Mouse (Mus musculus) brown adipose tissue, adult 24 weeks (tissue): ENCODE measurements around the gene Gpa33. TPM values are rescaled to one million over a fixed set of nuclear protein-coding genes. Genes with fewer than 3 reads are reported as not detected.

Source experiments
- H3K27ac ChIP-seq: fragments of 200-500 bp; replicated peaks from 2 replicates; pipeline ENCODE4 v1.5.1; 2012; ENCODE audit warnings: low read depth, mild to moderate bottlenecking, low read length
- H3K4me1 ChIP-seq: fragments of 200-500 bp; 2 replicates; pipeline ENCODE4 v1.6.1; 2012; ENCODE audit warnings: low read length, mixed read lengths; ENCODE audit not compliant: control insufficient read depth, insufficient read depth, insufficient read length
- H3K4me3 ChIP-seq: fragments of 200-500 bp; 2 replicates; pipeline ENCODE4 v1.5.1; 2012; ENCODE audit warnings: low read depth, mild to moderate bottlenecking, low read length, moderate library complexity; ENCODE audit not compliant: insufficient read depth
- polyA plus RNA-seq: library from polyadenylated mRNA; stranded (reverse); fragments of >200 nt; gene quantifications from 2 replicates; pipeline ENCODE4 v1.2.4, GENCODE M21; 2012; ENCODE audit not compliant: missing spikeins, insufficient read depth, insufficient read length

Gene Gpa33
- polyA plus RNA-seq, 1 experiment: not detected

- Histone ChIP-seq H3K4me1 (no peaks in the 10 kb centered on the region), H3K27ac (no peak overlapping the region), H3K4me3 (no peak overlapping the region)
Measured at GRCm38 (mm10) chr1:166167405-166167804, 37.4 kb downstream of the Gpa33 start.

- no peaks in the 10 kb centered on the region for H3K4me1 ChIP-seq
- no peak overlapping the region for H3K4me3 ChIP-seq
- H3K27ac ChIP-seq: no peak overlapping the region
Measured at GRCm38 (mm10) chr1:166168017-166168416, 38.0 kb downstream of the Gpa33 start.

GRCm38 (mm10) chr1:166169713-166170112, 39.7 kb downstream of the Gpa33 start:
- H3K4me1 ChIP-seq: no peaks in the 10 kb centered on the region

GRCm38 (mm10) chr1:166170852-166171251, 40.8 kb downstream of the Gpa33 start:
- Histone ChIP-seq H3K27ac (no peak overlapping the region), H3K4me1 (no peaks in the 10 kb centered on the region), H3K4me3 (no peak overlapping the region)

More at GRCm38 (mm10) chr1:166169713-166170112, 39.7 kb downstream of the Gpa33 start:
- Histone ChIP-seq H3K27ac (no peak overlapping the region), H3K4me3 (no peak overlapping the region)

DNA sequence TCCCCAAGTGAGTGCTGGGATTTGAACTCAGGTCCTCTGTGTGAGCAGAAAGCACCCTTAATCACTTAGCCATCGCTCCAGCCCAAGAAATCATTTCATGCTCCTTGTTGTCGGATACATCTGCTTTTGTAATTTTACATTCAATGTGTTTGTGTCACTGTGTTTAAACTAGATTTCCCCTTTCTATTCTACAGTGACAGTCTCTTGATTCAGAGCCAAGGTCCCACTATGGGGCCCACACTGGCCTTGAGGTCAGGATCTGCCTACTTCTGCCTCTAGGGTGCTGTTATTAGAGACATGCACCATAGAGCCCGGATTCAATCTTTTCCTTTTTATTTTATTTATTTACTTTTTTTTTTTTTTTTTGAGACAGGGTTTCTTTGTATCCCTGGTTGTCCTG, 43.0 kb downstream of the Gpa33 start:
- no peaks in the 10 kb centered on the region for H3K4me1 ChIP-seq
- H3K27ac ChIP-seq: no peak overlapping the region
- no peak overlapping the region for H3K4me3 ChIP-seq

DNA sequence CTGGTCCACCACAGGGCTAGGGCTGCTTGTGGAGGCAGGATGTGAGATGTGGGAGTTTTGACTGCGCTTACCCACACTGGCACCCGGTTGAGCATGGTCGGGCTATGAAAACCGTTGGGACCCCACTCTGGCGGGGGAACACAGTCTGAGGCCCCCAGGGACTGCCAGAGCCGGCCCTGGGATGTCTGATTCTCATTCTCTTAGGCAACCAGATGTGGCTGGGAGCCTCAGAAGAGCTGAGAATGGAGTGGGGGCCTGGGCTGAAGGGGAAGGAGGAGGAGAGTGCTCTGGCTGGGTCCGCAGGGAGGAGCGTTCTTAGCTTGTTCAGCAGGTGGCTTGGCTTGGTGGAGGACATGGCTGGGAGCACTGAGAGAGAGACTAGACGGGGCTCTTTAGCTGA, 43.6 kb downstream of the Gpa33 start:
- H3K27ac ChIP-seq: no peak overlapping the region
- no peak overlapping the region for H3K4me3 ChIP-seq
- H3K4me1 ChIP-seq: no peaks in the 10 kb centered on the region

GRCm38 (mm10) chr1:166181510-166181909, 51.5 kb downstream of the Gpa33 start:
- Histone ChIP-seq H3K27ac (no peak overlapping the region), H3K4me1 (no peaks in the 10 kb centered on the region), H3K4me3 (no peak overlapping the region)

DNA sequence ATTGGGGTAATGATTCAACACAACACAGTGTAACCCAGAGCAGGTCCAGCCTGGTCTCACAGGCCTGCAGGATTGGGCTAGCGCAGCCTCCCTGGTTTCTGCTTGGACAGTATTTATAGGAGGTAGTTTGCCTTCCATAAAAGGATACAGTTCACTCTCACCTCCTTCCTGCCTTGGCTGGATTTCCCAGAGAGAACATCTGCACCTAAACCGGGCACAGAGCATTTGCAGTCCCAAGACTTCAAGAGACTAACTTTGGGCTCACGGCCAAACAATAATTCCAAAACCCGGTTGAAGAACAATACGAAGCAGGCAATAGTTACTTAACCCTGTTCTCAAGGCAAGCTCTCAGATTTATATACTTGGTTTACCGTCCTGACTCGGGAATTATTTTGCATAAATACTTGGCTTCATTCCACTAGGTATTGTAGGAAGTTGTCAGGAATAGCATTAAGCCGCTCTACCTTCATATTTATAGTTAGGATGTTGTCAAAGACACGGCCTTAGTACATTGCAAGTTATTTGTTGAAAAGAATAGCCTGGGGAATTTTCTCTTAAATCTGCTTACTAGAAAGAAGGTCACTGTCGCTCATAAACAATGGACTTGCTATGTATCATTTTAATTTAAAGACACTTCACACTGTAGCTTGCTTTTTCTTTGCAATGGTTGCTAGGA, 53.1 kb downstream of the Gpa33 start:
- H3K27ac ChIP-seq: no peak overlapping the region
- no peak overlapping the region for H3K4me3 ChIP-seq
- H3K4me1 ChIP-seq: no peaks in the 10 kb centered on the region

- Histone ChIP-seq H3K4me1 (no peaks in the 10 kb centered on the region), H3K27ac (no peak overlapping the region), H3K4me3 (no peak overlapping the region)
Measured at GRCm38 (mm10) chr1:166184391-166185229, 54.6 kb downstream of the Gpa33 start.

GRCm38 (mm10) chr1:166185357-166185756, 55.3 kb downstream of the Gpa33 start:
- H3K27ac ChIP-seq: no peak overlapping the region
- H3K4me3 ChIP-seq: no peak overlapping the region
- no peaks in the 10 kb centered on the region for H3K4me1 ChIP-seq

- Histone ChIP-seq H3K4me3 (no peak overlapping the region), H3K27ac (no peak overlapping the region), H3K4me1 (no peaks in the 10 kb centered on the region)
Measured at GRCm38 (mm10) chr1:166189821-166190220, 59.8 kb downstream of the Gpa33 start.

GRCm38 (mm10) chr1:166204171-166204570, 74.1 kb downstream of the Gpa33 start:
- no peak overlapping the region for H3K4me3 ChIP-seq

DNA sequence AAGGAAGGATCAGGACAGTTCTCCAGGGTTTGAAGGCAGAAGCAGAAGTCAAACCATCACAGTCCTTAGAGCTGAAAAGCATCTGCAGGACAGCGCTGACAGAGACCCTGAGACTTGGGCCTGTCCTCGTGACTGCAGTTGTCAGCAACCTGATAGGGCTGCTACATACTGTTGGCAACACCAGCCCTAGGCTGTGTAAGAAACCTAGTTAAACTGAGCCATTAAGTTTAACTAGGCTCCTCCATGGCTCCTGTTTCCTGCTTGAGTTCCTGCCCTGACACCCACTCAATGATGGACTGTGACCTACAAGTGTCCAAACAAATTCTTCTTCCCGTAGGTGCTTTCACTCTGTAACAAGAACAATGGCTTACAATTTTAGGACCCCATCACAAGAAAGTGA, 75.1 kb downstream of the Gpa33 start:
- H3K4me1 ChIP-seq: no peaks in the 10 kb centered on the region
- H3K4me3 ChIP-seq: no peak overlapping the region
- H3K27ac ChIP-seq: no peak overlapping the region

More at GRCm38 (mm10) chr1:166204171-166204570, 74.1 kb downstream of the Gpa33 start:
- Histone ChIP-seq H3K27ac (no peak overlapping the region), H3K4me1 (no peaks in the 10 kb centered on the region)

DNA sequence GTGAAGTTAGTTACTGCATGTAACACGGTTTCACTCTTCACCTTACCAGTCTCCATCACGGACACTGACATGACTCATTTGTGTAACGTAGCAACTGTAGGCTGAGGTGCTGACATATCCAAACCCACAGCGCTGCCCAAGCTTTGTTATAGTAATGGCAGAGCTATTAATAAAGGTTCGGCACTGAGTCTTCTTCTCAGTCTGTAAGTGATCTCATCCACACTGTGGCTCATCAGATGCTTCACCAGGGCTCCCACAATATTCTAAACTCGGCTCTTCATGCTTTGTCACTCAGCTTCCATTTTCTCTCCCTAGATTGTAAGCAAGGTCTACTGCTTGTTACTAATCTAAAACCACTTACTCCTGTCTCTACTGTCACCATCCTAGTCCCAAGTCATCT, 79.3 kb downstream of the Gpa33 start:
- Histone ChIP-seq H3K4me1 (no peaks in the 10 kb centered on the region), H3K27ac (no peak overlapping the region), H3K4me3 (no peak overlapping the region)

GRCm38 (mm10) chr1:166214181-166214580, 84.1 kb downstream of the Gpa33 start:
- no peaks in the 10 kb centered on the region for H3K4me1 ChIP-seq
- H3K4me3 ChIP-seq: no peak overlapping the region
- H3K27ac ChIP-seq: no peak overlapping the region
